Mouse (Mus musculus) thymus, adult 2 months (tissue): ENCODE measurements at regions not wholly inside any gene's neighbourhood (a gene's known extent, or its start where the extent isn't known, plus 50 kb on each side); places are given as distances from the start of the nearest gene placed in this dataset.

Experiments
- DNase-seq: peaks from one replicate; pipeline ENCODE4 v3.0.0; 2021
- H3K27ac ChIP-seq: fragments of 200-500 bp; 2 replicates; pipeline ENCODE4 v1.5.1; 2012; ENCODE audit warnings: low read length, control low read depth; ENCODE audit not compliant: control insufficient read depth, insufficient read depth
- H3K27me3 ChIP-seq: fragments of 200-500 bp; 2 replicates; pipeline ENCODE4 v1.6.1; 2012; ENCODE audit warnings: mild to moderate bottlenecking, low read length, moderate library complexity, mixed read lengths; ENCODE audit not compliant: control insufficient read depth, insufficient read depth
- H3K36me3 ChIP-seq: fragments of 200-500 bp; 2 replicates; pipeline ENCODE4 v1.6.1; 2012; ENCODE audit warnings: mild to moderate bottlenecking, low read length, moderate library complexity; ENCODE audit not compliant: control insufficient read depth, insufficient read depth
- H3K4me1 ChIP-seq: fragments of 200-500 bp; replicated peaks from 2 replicates; pipeline ENCODE4 v1.6.1; 2012; ENCODE audit warnings: low read length; ENCODE audit not compliant: control insufficient read depth, insufficient read depth
- H3K4me3 ChIP-seq: fragments of 200-500 bp; 2 replicates; pipeline ENCODE4 v1.5.1; 2012; ENCODE audit warnings: mild to moderate bottlenecking, low read length, control low read depth, moderate library complexity; ENCODE audit not compliant: control insufficient read depth, insufficient read depth
- CTCF ChIP-seq: fragments of 200-500 bp; IDR thresholded peaks from 2 replicates; pipeline ENCODE4 v1.5.1; 2012; ENCODE audit warnings: mild to moderate bottlenecking, control low read depth, low read length, moderate library complexity, borderline replicate concordance; ENCODE audit not compliant: control insufficient read depth, poor library complexity, insufficient read depth; ENCODE audit errors: extremely low read depth
- POLR2A ChIP-seq: fragments of 200-500 bp; IDR thresholded peaks from 2 replicates; pipeline ENCODE4 v1.6.1; 2012; ENCODE audit warnings: mild to moderate bottlenecking, low read length, control low read depth, moderate library complexity; ENCODE audit not compliant: control insufficient read depth, poor library complexity, insufficient read depth; ENCODE audit errors: extremely low read depth
- WGBS: fragments of 180-500 bp; shearing (Covaris S2); methylation state at CpG from one replicate; pipeline ENCODE4 v1.1.7; 2018; 5-methylcytosine and 5-hydroxymethylcytosine counted together

DNA sequence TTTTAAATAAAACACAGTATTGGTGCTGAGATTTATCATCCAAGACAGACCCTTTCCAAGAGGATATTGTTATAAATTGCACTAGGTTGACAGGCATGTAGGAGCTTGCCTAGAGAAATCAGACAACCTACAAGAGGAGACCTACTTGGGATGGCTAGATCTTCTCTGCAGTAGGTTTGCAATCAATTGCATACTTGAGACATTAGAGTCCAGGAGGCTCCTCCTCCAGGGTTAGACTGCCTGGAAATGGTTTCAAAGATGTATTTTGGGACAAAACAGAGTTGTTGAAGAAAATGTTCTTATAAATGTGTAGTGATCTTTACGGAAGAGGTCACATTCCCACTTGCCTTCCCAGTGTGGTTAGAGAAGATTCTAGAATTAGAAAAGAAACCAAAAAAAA, 98.9 kb upstream of the Cdc42ep3 start:
- TF ChIP-seq POLR2A (no peak), CTCF (no peak)
- Histone ChIP-seq H3K4me1 (no peaks in the 10 kb centered on the region), H3K27me3 (no peaks in the 10 kb centered on the region), H3K36me3 (no peaks in the 10 kb centered on the region), H3K4me3 (no peak overlapping the region), H3K27ac (no peak overlapping the region)
- DNase-seq: no peak
- WGBS: 100% methylated on average over 1 of the region's 1 CpGs

DNA sequence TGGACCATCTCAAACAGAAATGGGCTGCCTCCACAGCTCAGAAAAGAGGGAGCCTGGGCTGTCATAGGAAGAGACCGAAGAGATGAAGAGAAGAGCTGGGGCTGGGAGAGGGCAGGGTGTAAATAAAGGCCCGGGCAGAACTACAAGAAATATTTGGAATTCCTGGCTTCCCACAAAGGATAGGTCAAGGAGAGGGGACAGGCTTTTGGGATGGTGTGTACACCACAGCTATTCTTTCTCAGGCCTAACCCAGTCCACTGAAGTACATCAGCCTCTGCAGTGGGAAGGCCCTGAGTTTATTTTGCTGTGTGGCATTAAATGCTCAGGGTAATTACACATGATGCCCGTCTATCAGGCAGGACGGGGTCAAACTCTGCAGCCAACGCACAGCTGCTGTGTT, 99.6 kb upstream of the Cdc42ep3 start:
- no peak for DNase-seq
- H3K4me3 ChIP-seq: no peak overlapping the region
- H3K27ac ChIP-seq: no peak overlapping the region
- H3K36me3 ChIP-seq: no peaks in the 10 kb centered on the region
- H3K27me3 ChIP-seq: no peaks in the 10 kb centered on the region
- TF ChIP-seq CTCF (no peak), POLR2A (no peak)
- H3K4me1 ChIP-seq: no peaks in the 10 kb centered on the region
- WGBS: 90% methylated on average over 5 of the region's 5 CpGs

DNA sequence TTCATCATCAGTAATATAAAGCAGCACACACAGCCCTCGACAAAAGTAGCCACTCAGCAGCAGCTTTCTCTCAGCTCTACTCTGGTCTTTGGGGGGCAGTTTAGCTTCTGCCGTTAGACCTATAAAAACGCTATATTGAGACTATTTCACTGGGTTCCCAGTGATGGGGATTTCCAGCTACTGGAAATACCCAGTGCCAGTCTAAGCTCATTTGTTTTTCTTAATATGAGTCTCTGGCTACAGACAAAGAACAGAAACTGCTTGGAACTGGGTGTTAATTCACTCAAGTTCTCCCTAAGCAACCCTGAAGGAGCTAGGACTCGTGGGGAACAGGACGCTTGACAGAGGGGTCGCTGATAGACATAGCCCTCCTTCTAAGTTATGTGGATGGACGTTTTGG, 100.3 kb upstream of the Cdc42ep3 start:
- 82% methylated on average over 7 of the region's 7 CpGs for WGBS
- H3K4me3 ChIP-seq: no peak overlapping the region
- no peak for TF ChIP-seq POLR2A
- TF ChIP-seq CTCF: no peak

DNA sequence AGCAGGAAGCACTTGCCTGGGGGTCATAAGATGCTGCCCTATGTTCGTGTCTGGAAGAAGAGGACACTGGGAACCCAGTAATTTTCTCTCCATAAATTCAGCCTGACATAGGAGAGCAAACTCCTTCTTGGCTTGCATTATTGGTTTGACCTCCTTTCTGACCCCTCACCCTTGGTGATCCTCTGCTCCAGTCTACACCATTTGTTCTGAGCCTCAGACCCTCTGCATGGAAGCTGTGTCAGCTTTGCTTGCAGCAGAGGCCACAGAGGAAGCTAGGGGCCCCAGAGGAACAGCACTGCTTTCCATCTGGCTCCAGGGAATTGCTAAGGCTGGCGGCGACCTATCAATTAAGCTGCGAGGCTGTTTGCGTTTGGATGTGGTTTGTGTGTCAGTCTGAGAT, 102.7 kb upstream of the Cdc42ep3 start:
- no peak overlapping the region for H3K4me3 ChIP-seq
- 85% methylated on average over 5 of the region's 5 CpGs for WGBS
- no peaks in the 10 kb centered on the region for H3K36me3 ChIP-seq
- peaks cover 3% of the 10 kb centered on the region; the same call in 1 of the 2 replicates for H3K4me1 ChIP-seq
- H3K27me3 ChIP-seq: no peaks in the 10 kb centered on the region
- DNase-seq: no peak
- TF ChIP-seq POLR2A (no peak), CTCF (no peak)
- no peak overlapping the region for H3K27ac ChIP-seq

More for the DNA sequence above, 100.3 kb upstream of the Cdc42ep3 start:
- Histone ChIP-seq H3K36me3 (no peaks in the 10 kb centered on the region), H3K27ac (no peak overlapping the region), H3K4me1 (no peaks in the 10 kb centered on the region), H3K27me3 (no peaks in the 10 kb centered on the region)
- DNase-seq: no peak

DNA sequence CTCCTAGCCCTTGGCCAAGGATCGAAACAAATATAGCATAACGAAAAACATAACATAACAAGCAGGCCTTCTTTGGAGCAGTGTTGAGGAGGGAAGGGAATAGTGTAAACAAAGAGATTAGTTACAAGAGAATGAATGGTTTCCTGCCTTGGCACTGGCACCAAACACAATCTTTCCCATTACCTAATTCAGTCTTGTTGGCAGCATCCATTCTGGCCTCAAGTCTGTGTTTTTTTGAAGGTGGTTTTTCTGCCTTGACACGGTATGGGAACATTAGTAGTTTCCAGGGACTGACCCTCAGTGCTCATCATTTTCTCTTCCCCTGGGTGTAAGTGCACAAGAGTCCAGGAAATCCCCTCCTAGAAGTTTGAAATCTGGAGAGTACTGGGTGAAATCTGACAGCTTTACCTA, 106.8 kb upstream of the Cdc42ep3 start:
- WGBS: 88% methylated on average over 3 of the region's 3 CpGs
- no peak for DNase-seq
- Histone ChIP-seq H3K4me3 (no peak overlapping the region), H3K36me3 (no peaks in the 10 kb centered on the region), H3K27me3 (no peaks in the 10 kb centered on the region), H3K27ac (peak overlapping the region; percentile 48; the same call in 1 of the 2 replicates), H3K4me1 (peaks cover 3% of the 10 kb centered on the region; the same call in 1 of the 2 replicates)
- TF ChIP-seq CTCF (no peak), POLR2A (no peak)

DNA sequence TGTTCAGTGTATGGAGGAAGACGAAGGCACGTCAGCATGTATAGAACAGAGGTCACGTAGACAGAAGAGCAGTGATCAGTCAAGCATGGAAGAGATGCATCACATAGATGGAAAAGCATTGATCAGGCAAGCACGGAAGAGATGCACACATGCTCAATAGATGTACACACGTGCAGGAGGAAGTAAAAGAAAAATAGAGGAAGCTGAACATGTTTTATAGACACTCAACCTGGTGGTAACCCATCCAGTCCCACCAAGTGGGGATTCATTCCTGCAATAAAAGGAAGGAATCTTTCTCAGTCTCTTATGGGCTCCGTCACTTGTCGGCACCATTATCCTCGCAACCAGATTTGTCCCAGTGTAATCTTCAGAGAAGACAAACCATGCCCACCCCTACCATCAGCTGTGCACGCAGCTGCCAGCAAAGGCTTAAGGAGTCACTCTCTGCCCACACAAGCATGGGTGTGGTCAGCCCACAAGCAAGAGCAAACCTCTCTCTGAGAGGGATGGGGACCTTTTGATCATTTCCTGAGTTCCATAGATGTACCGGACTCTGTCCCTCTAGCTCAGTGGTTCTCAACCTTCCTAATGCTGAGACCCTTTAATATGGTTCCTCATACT, 108.3 kb upstream of the Cdc42ep3 start:
- Histone ChIP-seq H3K4me1 (peaks cover 3% of the 10 kb centered on the region; the same call in 1 of the 2 replicates), H3K36me3 (no peaks in the 10 kb centered on the region), H3K27me3 (no peaks in the 10 kb centered on the region), H3K27ac (no peak overlapping the region), H3K4me3 (no peak overlapping the region)
- DNase-seq: no peak
- WGBS: 67% methylated on average over 10 of the region's 10 CpGs
- no peak for TF ChIP-seq CTCF
- TF ChIP-seq POLR2A: no peak

DNA sequence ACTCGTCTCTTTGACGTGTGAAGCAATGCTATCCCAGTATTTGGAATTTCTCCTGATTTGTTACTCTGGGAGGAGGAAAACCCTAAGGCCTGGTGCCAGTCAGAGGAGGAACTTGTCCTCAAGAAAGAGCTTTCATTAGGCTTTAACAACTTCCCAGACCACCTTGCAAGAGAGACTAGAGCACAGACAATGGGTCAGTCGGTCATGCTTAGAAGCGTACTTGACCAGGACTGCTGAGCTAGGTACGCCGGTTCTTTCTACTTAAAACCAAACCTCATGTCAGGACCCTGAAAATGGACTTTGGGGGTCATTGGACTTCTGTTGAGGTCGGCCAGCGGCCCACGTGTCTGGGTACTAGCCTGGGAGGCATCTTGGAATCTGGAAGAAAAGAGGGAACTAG, 110.8 kb upstream of the Cdc42ep3 start:
- no peak overlapping the region for H3K27ac ChIP-seq
- no peaks in the 10 kb centered on the region for H3K27me3 ChIP-seq
- no peak overlapping the region for H3K4me3 ChIP-seq
- no peaks in the 10 kb centered on the region for H3K36me3 ChIP-seq
- peaks cover 3% of the 10 kb centered on the region; the same call in 1 of the 2 replicates for H3K4me1 ChIP-seq
- no peak for DNase-seq
- over 99% methylated on average over 9 of the region's 9 CpGs for WGBS
- TF ChIP-seq CTCF: no peak
- no peak for TF ChIP-seq POLR2A
